19 mouse cellular contexts compared by ENCODE assay signal in genomic region chr1:42295841-42296240, GRCm38 (mm10).
A peak's percentile ranks its signal among the peaks of the same experiment; 100 is the strongest.
DNase-seq lines count a peak whose midpoint lies in the region; ATAC-seq lines count a peak whose summit lies in the region.
"Had no signal": no experiment of that assay in that cellular context is flagged by ENCODE, and none has a peak within 500 bp of the region (broad histone marks: within the 10 kb centered on the region; RNA-seq: fewer than 3 reads in every experiment).

No protein-coding gene starts in this region.

- H3K27ac ChIP-seq in embryonic facial prominence, embryonic 12.5 days: peak overlapping the region; percentile 52; the same call in 1 of the 2 replicates
- no peak overlapping the region for H3K27ac ChIP-seq in embryonic facial prominence, embryonic 10.5 days (replicated peaks)
- H3K27ac ChIP-seq in hindbrain, embryonic 16.5 days (ENCODE audit: low read depth, low read length): no peak overlapping the region
- H3K27ac ChIP-seq in hindbrain, embryonic 11.5 days (ENCODE audit: low read depth, low read length): no peak overlapping the region
- H3K27ac ChIP-seq in midbrain, embryonic 11.5 days (ENCODE audit: low read depth, low read length): no peak overlapping the region
- no peak overlapping the region for H3K27ac ChIP-seq in midbrain, embryonic 10.5 days (replicated peaks)
- no peak overlapping the region for H3K27ac ChIP-seq in stomach, embryonic 15.5 days
- H3K27ac ChIP-seq: limb, embryonic 12.5 days had no signal

- H3K4me2 ChIP-seq in embryonic facial prominence, embryonic 12.5 days (replicated peaks): peak overlapping the region; percentile 13; the same call in 1 of the 2 replicates
- 0 out of 2 replicates have a peak overlapping the region, but pooled peaks have one; percentile 1 for H3K4me2 ChIP-seq in hindbrain, embryonic 16.5 days (ENCODE audit: low read length)
- H3K4me2 ChIP-seq in hindbrain, embryonic 11.5 days (replicated peaks; ENCODE audit: low read depth, low read length): no peak overlapping the region
- H3K4me2 ChIP-seq in midbrain, embryonic 11.5 days: no peak overlapping the region
- peak overlapping the region; percentile 31 for H3K4me2 ChIP-seq in stomach, embryonic 15.5 days
- H3K4me2 ChIP-seq: heart, embryonic 12.5 days; limb, embryonic 12.5 days had no signal

- no peaks in the 10 kb centered on the region for H3K27me3 ChIP-seq in embryonic facial prominence, embryonic 12.5 days
- H3K27me3 ChIP-seq in embryonic facial prominence, embryonic 10.5 days (replicated peaks; ENCODE audit: low read depth, poor library complexity, severe bottlenecking): no peaks in the 10 kb centered on the region
- H3K27me3 ChIP-seq in hindbrain, embryonic 16.5 days (replicated peaks; ENCODE audit: control insufficient read depth, insufficient read depth, low read length): no peaks in the 10 kb centered on the region
- no peaks in the 10 kb centered on the region for H3K27me3 ChIP-seq in hindbrain, embryonic 11.5 days (ENCODE audit: control insufficient read depth, insufficient read depth, low read length)
- H3K27me3 ChIP-seq in midbrain, embryonic 11.5 days (ENCODE audit: control insufficient read depth, insufficient read depth, low read length): no peaks in the 10 kb centered on the region
- no peaks in the 10 kb centered on the region for H3K27me3 ChIP-seq in midbrain, embryonic 10.5 days (ENCODE audit: low read depth, poor library complexity, severe bottlenecking)
- H3K27me3 ChIP-seq in stomach, embryonic 15.5 days (replicated peaks): no peaks in the 10 kb centered on the region
- H3K27me3 ChIP-seq: heart, embryonic 12.5 days; limb, embryonic 12.5 days had no signal

- no peak for ATAC-seq in embryonic facial prominence, embryonic 12.5 days (ENCODE audit: insufficient number of reproducible peaks, insufficient read depth, low FRiP score, low TSS enrichment)
- ATAC-seq in hindbrain, embryonic 16.5 days: no peak
- ATAC-seq in hindbrain, embryonic 11.5 days (ENCODE audit: low FRiP score): no peak
- no peak for ATAC-seq in midbrain, embryonic 11.5 days (ENCODE audit: low FRiP score)
- ATAC-seq in stomach, embryonic 15.5 days (ENCODE audit: insufficient read depth, low FRiP score, low read depth): no peak
- ATAC-seq: CD4-positive, CD25-positive, alpha-beta regulatory T cell, adult 4 months had no signal

- no peaks in the 10 kb centered on the region for H3K36me3 ChIP-seq in embryonic facial prominence, embryonic 12.5 days
- no peaks in the 10 kb centered on the region for H3K36me3 ChIP-seq in embryonic facial prominence, embryonic 10.5 days (replicated peaks)
- H3K36me3 ChIP-seq in hindbrain, embryonic 16.5 days (ENCODE audit: control insufficient read depth, insufficient read depth, low read length): no peaks in the 10 kb centered on the region
- H3K36me3 ChIP-seq in hindbrain, embryonic 11.5 days (ENCODE audit: control insufficient read depth, insufficient read depth, low read length): no peaks in the 10 kb centered on the region
- H3K36me3 ChIP-seq in midbrain, embryonic 11.5 days (ENCODE audit: control insufficient read depth, insufficient read depth, low read length): no peaks in the 10 kb centered on the region
- no peaks in the 10 kb centered on the region for H3K36me3 ChIP-seq in midbrain, embryonic 10.5 days
- H3K36me3 ChIP-seq in stomach, embryonic 15.5 days: no peaks in the 10 kb centered on the region
- H3K36me3 ChIP-seq: G1E; heart, embryonic 12.5 days; limb, embryonic 12.5 days had no signal

- H3K4me3 ChIP-seq in embryonic facial prominence, embryonic 12.5 days: no peak overlapping the region
- no peak overlapping the region for H3K4me3 ChIP-seq in embryonic facial prominence, embryonic 10.5 days
- no peak overlapping the region for H3K4me3 ChIP-seq in hindbrain, embryonic 16.5 days (ENCODE audit: low read length)
- H3K4me3 ChIP-seq in hindbrain, embryonic 11.5 days (ENCODE audit: low read depth, low read length): no peak overlapping the region
- H3K4me3 ChIP-seq in midbrain, embryonic 11.5 days (ENCODE audit: low read depth, low read length): no peak overlapping the region
- H3K4me3 ChIP-seq in midbrain, embryonic 10.5 days: no peak overlapping the region
- H3K4me3 ChIP-seq in stomach, embryonic 15.5 days (replicated peaks): no peak overlapping the region
- H3K4me3 ChIP-seq: heart, embryonic 12.5 days; limb, embryonic 12.5 days had no signal

- H3K4me1 ChIP-seq in embryonic facial prominence, embryonic 12.5 days: peaks cover 8% of the 10 kb centered on the region; the same call in 1 of the 2 replicates
- H3K4me1 ChIP-seq in embryonic facial prominence, embryonic 10.5 days: no peaks in the 10 kb centered on the region
- no peaks in the 10 kb centered on the region for H3K4me1 ChIP-seq in hindbrain, embryonic 16.5 days (ENCODE audit: control insufficient read depth, insufficient read depth, low read depth, low read length)
- H3K4me1 ChIP-seq in hindbrain, embryonic 11.5 days (replicated peaks; ENCODE audit: control insufficient read depth, insufficient read depth, low read length): no peaks in the 10 kb centered on the region
- no peaks in the 10 kb centered on the region for H3K4me1 ChIP-seq in midbrain, embryonic 11.5 days (ENCODE audit: control insufficient read depth, insufficient read depth, low read length)
- peaks cover 18% of the 10 kb centered on the region for H3K4me1 ChIP-seq in midbrain, embryonic 10.5 days
- H3K4me1 ChIP-seq in stomach, embryonic 15.5 days: no peaks in the 10 kb centered on the region
- H3K4me1 ChIP-seq: heart, embryonic 12.5 days; limb, embryonic 12.5 days had no signal

- no peak for DNase-seq in embryonic facial prominence, embryonic 10.5 days (ENCODE audit: low spot score)
- no peak for DNase-seq in hindbrain, embryonic 11.5 days (ENCODE audit: low spot score)
- peak; percentile 66 for DNase-seq in midbrain, embryonic 11.5 days (ENCODE audit: low spot score, missing footprints)
- DNase-seq in midbrain, embryonic 10.5 days (ENCODE audit: low spot score): no peak
- no peak for DNase-seq in adrenal gland, adult 8-10 months
- DNase-seq: cerebellum, postnatal 14 days; embryo, embryonic 11 days; kidney, adult 9 months; kidney, postnatal 36 days; layer of hippocampus, adult 9-11 months; right cerebral cortex, postnatal 4 days; thymus, adult 18-20 months had no signal

- H3K9me3 ChIP-seq in embryonic facial prominence, embryonic 12.5 days: no peaks in the 10 kb centered on the region
- H3K9me3 ChIP-seq in embryonic facial prominence, embryonic 10.5 days: no peaks in the 10 kb centered on the region
- no peaks in the 10 kb centered on the region for H3K9me3 ChIP-seq in hindbrain, embryonic 16.5 days (ENCODE audit: control insufficient read depth, low read length)
- no peaks in the 10 kb centered on the region for H3K9me3 ChIP-seq in hindbrain, embryonic 11.5 days (ENCODE audit: control insufficient read depth, low read length)
- no peaks in the 10 kb centered on the region for H3K9me3 ChIP-seq in midbrain, embryonic 11.5 days (ENCODE audit: control insufficient read depth, low read length)
- H3K9me3 ChIP-seq in midbrain, embryonic 10.5 days (replicated peaks): no peaks in the 10 kb centered on the region
- H3K9me3 ChIP-seq in stomach, embryonic 15.5 days: no peaks in the 10 kb centered on the region
- H3K9me3 ChIP-seq: heart, embryonic 12.5 days; limb, embryonic 12.5 days had no signal

- H3K9ac ChIP-seq in embryonic facial prominence, embryonic 12.5 days: no peak overlapping the region
- no peak overlapping the region for H3K9ac ChIP-seq in hindbrain, embryonic 16.5 days (ENCODE audit: low read depth, low read length)
- H3K9ac ChIP-seq in hindbrain, embryonic 11.5 days (ENCODE audit: low read depth, low read length): no peak overlapping the region
- no peak overlapping the region for H3K9ac ChIP-seq in midbrain, embryonic 11.5 days (ENCODE audit: low read length)
- H3K9ac ChIP-seq in stomach, embryonic 15.5 days: no peak overlapping the region
- H3K9ac ChIP-seq: heart, embryonic 12.5 days; limb, embryonic 12.5 days had no signal

- 68% methylated on average over 10 of the region's 10 CpGs for WGBS in embryonic facial prominence, embryonic 12.5 days
- 86% methylated on average over 10 of the region's 10 CpGs for WGBS in embryonic facial prominence, embryonic 10.5 days
- WGBS in hindbrain, embryonic 16.5 days: 62% methylated on average over 10 of the region's 10 CpGs
- 82% methylated on average over 10 of the region's 10 CpGs for WGBS in hindbrain, embryonic 11.5 days
- 85% methylated on average over 10 of the region's 10 CpGs for WGBS in midbrain, embryonic 11.5 days
- 83% methylated on average over 10 of the region's 10 CpGs for WGBS in midbrain, embryonic 10.5 days
- WGBS in stomach, embryonic 15.5 days: 45% methylated on average over 10 of the region's 10 CpGs

Comparison
In these comparisons a context has a peak if more than half of its experiments do, and no peak if none do; other contexts are left out.
1. H3K4me2 ChIP-seq: peak in embryonic facial prominence, embryonic 12.5 days (single experiment), hindbrain, embryonic 16.5 days (single experiment) and stomach, embryonic 15.5 days (single experiment); none in hindbrain, embryonic 11.5 days (single experiment) and midbrain, embryonic 11.5 days (single experiment).